Mouse (Mus musculus): ENCODE data around the gene Scmh1.
A peak's percentile ranks its signal among the peaks of the same experiment; 100 is the strongest.

Scmh1 gene

GRCm38 (mm10) chr4:120405806-120406638, 941 bp downstream of the Scmh1 start:
- peak; percentile 33 for DNase-seq (ENCODE audit: low read depth, low spot score)

- DNase-seq (ENCODE audit: low read depth, low spot score): peak; percentile 19
Measured at GRCm38 (mm10) chr4:120406639-120407273, 1.7 kb downstream of the Scmh1 start.

GRCm38 (mm10) chr4:120418053-120418452, 13.0 kb downstream of the Scmh1 start:
- DNase-seq (ENCODE audit: low read depth, low spot score): no peak

GRCm38 (mm10) chr4:120420193-120420592, 15.1 kb downstream of the Scmh1 start:
- no peak for DNase-seq (ENCODE audit: low read depth, low spot score)

DNA sequence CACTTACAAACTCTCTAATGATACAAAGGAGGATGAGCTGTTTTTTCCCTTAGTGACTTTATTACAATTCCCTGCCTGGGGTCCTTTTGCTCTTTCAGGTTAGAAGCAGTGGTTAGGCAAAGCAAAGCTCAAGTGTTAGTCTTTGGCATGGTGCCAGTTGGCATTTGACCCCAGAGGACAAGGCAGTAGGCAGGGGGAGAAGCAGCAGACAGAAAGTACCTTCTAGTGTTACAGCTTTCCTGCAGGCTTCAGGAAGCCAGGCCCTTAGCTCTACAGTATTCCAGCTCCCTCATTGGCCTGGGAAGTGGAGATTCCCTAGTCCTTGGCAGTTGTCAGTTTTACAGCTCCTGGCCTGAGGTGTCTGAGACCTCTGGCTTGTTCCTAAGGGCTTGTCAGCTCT, 15.6 kb downstream of the Scmh1 start:
- DNase-seq (ENCODE audit: low read depth, low spot score): no peak

DNA sequence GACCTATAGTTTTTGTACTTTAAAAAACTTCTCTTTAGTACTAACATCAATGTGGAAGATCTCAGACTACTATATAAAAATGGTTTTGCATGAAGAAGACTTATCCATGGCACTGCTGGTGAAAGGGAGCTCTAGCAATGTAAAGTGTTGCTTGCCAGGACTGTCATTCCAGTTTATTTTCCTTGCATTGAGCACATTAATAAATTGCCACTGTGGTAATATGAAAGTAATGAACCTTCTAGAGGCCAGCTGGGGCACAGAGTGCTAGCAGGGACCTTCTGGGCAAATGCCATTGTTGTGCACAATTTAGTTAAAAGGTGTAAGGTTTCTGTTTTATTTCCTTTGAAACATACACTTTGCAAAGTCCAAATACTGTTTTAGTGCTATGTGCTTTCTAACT, 25.5 kb downstream of the Scmh1 start:
- DNase-seq (ENCODE audit: low read depth, low spot score): no peak

DNA sequence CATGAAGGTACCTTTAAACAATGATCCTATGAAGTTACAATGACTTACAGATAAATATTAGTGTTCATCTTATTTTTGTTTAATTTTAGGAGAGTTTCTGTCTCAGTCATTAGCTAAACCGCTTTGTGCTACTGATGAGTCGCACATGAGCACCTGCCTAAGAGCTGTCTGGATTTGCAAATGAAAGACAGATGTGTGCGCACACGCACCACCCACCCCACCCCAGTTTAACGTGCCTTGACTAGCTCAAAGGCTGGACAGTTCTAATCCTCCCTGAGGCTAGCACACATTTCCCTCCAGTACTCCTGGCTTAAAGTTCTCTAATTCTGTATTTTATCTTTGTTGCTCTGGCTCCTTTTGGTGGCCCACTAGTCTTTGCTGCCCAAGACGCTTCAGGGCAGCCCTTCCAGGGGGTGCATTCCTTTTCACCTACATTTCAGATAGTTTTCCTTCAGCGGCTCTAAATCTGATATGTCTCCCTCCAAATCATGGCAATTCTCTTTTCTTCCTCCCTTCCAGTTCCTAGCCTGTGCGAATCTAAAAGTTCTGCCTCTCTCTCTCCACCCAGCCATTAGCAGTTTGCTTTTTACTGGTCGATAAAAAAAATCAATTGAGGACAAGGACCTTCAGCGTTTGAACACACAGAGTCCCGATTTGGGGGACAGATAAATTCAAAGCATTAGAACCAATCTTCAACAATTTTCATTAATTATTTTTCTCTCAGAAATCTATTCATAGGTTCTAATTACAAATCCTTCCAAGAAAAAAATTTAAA, 27.7 kb downstream of the Scmh1 start:
- peak; percentile 43 for DNase-seq (ENCODE audit: low read depth, low spot score)

DNA sequence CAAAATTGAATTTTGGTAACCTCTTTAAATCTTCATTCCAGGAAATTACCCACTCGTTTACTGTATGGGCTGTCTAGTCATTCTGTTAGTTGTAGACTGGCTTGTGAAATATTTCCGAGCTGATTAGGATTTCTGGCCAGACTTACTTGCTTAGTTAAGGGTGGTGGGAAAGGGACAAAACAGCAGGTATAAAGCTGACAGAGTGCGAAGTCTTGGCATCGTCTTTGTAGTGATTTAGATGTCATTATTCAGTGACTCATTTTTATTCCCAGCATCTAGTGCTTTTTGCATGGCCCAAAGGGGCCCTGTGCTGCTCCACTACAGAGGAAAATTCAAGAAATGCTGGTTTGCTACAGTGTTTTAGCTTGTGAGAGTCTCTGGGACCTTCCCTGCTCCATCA, 56.7 kb downstream of the Scmh1 start:
- DNase-seq (ENCODE audit: low read depth, low spot score): no peak

GRCm38 (mm10) chr4:120472946-120473345, 67.9 kb downstream of the Scmh1 start:
- DNase-seq (ENCODE audit: low read depth, low spot score): peak; percentile 5

GRCm38 (mm10) chr4:120487707-120488106, 82.6 kb downstream of the Scmh1 start:
- peak; percentile 79 for DNase-seq (ENCODE audit: low read depth, low spot score)

DNA sequence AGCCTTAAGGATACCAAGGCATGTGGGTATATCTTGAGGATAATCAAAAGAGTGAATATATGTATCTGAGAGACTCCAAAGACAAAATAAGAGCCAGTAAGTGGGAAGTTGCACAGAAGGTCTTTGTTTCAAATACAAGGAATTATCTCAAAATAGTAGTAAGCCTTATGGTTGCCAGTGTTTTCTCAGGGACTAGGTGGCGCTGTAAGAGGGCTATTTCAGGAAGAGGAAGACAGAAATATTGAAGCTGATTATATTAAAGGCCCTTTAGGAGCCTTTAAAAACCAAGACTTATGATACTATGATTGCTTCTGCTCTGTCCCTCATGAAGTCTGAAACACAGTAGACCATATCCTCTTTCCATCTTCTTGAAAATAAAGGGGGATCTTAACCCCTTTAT, 101.9 kb downstream of the Scmh1 start:
- no peak for DNase-seq (ENCODE audit: low read depth, low spot score)

DNA sequence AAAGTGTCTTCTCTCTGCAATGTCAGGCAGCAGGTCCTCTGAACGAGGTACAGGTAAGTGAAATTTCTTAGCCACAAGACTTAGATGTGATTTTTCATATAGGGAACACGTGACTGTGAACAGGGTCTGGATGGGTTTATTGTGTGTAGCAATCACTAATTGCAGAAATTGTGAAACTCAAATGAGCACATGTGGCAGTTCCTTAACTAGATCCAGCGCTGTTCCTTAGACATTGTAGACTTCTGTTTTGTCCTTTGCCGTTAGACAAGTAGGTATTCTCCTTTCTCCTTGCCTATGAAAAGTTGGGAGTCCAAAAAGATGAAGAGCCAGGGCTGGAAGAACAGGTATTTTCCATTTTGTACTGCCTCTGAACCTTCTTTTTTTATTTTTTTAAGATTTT, 106.1 kb downstream of the Scmh1 start:
- DNase-seq (ENCODE audit: low read depth, low spot score): no peak

- no peak for DNase-seq (ENCODE audit: low read depth, low spot score)
Measured at GRCm38 (mm10) chr4:120514366-120514765, 109.3 kb downstream of the Scmh1 start.

- DNase-seq (ENCODE audit: low read depth, low spot score): no peak
Measured at GRCm38 (mm10) chr4:120516491-120516890, 111.4 kb downstream of the Scmh1 start.

- peak; percentile 7 for DNase-seq (ENCODE audit: low read depth, low spot score)
Measured at GRCm38 (mm10) chr4:120516907-120517306, 111.8 kb downstream of the Scmh1 start.

DNA sequence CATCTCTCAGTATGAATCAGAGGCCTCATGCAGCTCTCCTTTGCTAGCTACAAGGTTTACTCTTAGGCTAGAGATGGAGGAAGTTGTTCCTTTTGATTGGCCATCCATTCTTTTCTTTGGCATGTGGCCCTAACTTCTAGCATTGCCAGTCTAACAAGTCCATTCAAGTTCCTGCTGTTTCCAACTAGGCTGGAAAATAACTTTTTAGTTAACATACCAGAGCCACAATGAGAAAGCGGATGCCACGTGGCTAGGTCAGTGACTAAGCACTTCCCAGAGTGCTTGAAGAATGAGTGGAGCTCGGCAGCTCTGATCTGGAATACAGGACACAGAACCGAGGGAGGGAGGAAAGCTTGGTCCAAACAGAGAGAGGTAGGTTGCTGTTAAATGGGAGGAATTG, 112.3 kb downstream of the Scmh1 start:
- peak; percentile 95 for DNase-seq (ENCODE audit: low read depth, low spot score)

- no peak for DNase-seq (ENCODE audit: low read depth, low spot score)
Measured at GRCm38 (mm10) chr4:120521761-120522160, 116.7 kb downstream of the Scmh1 start.

- DNase-seq (ENCODE audit: low read depth, low spot score): no peak
Measured at GRCm38 (mm10) chr4:120522351-120522750, 117.3 kb downstream of the Scmh1 start.

DNA sequence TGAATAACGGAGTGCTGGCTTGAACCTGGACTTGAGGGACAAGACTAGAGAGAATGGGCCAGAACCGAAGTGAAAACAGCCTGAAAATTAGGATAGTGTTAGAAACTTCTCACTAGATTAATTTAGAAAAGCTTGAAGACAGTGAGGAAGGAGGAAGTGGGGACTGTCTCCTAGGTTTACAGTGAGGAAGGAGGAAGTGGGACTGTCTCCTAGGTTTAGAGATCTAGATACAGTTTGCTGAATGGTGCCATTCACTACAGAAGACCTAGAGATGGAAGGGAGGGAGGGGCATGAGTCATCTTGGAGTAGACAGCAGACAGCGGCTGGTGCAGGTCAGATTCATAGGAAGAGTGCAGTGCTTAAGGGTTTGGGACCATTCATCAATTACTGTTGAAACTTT, 118.0 kb downstream of the Scmh1 start:
- peak; percentile 18 for DNase-seq (ENCODE audit: low read depth, low spot score)

- peak; percentile 19 for DNase-seq (ENCODE audit: low read depth, low spot score)
Measured at GRCm38 (mm10) chr4:120528171-120528570, 123.1 kb downstream of the Scmh1 start.

DNA sequence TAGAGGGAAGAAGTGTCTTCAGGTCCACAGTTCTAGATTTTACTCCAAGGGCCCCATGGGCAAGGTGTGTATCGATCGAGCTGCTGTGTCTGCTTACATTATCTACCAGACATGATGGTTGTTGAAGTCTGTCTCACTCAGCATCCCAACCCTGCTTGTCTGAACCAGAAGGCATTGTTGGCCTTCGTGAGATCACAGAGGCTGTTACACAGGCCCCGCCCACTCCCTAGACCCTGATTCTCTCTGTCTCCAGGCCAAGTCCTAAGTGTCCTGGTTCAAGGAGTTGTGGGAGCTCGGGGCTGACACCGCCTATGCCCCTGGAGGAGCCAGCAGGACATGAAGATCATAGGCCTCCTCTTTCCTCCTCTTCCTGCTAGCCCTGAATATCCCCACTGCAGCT, 126.9 kb downstream of the Scmh1 start, which contains the start of gene Slfnl1:
Gene Slfnl1, plus strand, starts transcription at position 246 of the 400 bp plus-strand sequence.
- DNase-seq (ENCODE audit: low read depth, low spot score): no peak

GRCm38 (mm10) chr4:120538664-120539063, 133.6 kb downstream of the Scmh1 start:
- DNase-seq (ENCODE audit: low read depth, low spot score): no peak
